Mouse (Mus musculus) adrenal gland, adult (tissue): Measurements from ENCODE around the gene Ids.
"Not testable (repeated sequence)": the region's sequence is repeated elsewhere in the genome, so short reads cannot be mapped to it uniquely, and the experiment has no call there.

Experiments used
- DNase-seq, 2 experiments: peaks; one replicate each; pipeline ENCODE4 v3.0.0; 2022 to 2023; ENCODE audit warnings: low spot score in 1 of 2; ENCODE audit not compliant: inconsistent age in 2 of 2

The Ids gene

DNA sequence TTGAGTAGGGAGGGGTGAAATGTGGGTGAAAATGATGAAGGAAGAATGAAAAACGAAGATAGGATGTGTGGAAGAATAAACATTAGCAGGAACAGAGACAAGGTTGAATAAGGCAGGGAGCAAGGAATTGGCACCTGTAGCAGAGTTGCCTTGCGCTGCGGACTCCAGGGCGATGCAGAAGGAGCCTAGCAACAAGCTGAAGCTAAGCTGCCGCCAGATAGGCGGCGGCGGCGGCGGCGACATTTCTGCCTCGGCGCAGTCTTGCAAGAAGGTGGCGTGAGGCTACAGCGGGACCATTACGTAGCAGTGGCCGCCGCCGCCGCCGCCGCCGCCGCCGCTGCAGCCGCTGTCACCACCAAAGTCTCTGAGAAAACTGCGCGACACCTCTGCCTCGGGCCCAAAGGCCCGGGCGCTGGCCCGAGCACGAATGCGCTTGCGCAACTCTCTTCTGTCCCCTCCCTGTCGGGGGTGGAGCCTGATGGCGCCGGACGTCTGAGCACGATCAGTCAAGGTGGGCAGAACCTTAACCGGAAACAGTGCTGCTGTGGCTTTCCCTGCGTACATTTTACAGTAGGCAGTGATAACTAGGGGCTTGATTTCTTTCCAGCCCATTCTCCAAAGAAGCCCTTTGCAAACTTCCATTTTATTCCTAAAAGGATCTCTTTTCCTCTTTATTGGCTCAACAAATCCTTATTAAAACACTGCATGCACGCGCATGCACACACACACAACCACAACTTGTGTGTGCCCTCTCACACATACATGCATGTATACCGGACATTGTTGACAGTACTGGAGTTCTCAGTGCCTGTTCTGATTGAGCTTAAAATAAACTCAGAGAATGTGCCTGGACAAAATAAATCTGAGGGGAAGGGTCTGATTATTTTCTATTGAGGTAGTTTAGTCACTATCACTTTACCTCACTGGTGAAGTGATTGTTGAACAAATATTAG lies at the start of gene Ids:
Gene Ids, minus strand, starts transcription at position 424 of the 953 bp plus-strand sequence.
- DNase-seq: peak; percentile 89 to 92

- DNase-seq: not testable (repeated sequence)
Observed at GRCm38 (mm10) chrX:70392636-70393035, 27.8 kb upstream of the Ids start.

- no peak for DNase-seq
Observed at GRCm38 (mm10) chrX:70385962-70386351, 21.1 kb upstream of the Ids start.

DNA sequence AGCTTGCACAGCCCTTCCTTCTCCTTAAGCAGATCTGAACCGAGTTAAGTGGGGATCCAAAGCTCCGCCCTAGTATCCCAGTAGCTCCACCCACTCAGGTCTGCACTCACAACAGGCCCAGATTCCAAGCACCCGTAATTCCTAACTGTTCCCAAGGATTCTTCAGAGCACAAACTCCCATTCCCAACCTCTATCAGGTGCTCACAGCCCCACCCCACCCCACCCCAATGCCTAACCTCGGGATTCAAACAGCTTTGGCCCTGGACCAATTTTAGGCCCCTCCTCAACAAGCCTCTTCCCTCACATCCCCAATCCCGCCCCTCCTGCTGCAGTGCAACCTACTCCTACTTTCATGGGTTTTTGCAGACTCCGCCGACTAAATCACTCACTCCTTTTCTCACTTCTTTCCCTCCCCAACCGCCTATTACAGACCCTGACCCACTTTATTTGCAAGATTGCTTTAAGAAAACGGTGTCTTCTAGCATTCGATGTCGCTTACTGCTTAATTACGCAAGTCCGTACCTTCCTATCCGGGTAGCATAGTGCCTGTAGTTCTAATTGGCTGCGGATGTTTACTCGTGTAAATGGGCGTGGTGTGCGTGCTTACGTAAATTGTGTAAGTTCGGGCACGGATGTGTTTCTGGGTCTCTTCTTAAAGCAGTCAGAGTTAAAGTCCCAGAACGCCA lies 20.5 kb upstream of the Ids start, which contains the start of gene 1110012L19Rik:
Gene 1110012L19Rik, plus strand, starts transcription at position 602 of the 686 bp plus-strand sequence.
- peak; percentile 80 to 94 for DNase-seq

DNA sequence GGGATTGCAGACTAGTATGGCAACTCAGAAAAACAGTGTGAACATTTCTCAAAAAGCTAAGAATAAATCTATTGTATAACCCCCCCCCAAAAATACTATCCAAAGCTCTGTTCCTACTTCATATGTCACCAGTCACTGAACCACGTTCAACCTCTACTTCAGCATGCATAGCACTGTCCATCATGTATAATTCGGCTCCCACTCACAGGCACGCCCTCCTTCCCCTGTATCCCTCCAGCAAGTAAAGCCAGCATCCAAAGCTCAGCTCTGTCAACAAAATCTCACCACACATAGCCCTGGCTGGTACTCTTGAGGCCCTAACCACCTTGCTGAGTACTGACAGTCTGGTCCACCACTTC lies 20.0 kb upstream of the Ids start:
- DNase-seq: no peak

DNA sequence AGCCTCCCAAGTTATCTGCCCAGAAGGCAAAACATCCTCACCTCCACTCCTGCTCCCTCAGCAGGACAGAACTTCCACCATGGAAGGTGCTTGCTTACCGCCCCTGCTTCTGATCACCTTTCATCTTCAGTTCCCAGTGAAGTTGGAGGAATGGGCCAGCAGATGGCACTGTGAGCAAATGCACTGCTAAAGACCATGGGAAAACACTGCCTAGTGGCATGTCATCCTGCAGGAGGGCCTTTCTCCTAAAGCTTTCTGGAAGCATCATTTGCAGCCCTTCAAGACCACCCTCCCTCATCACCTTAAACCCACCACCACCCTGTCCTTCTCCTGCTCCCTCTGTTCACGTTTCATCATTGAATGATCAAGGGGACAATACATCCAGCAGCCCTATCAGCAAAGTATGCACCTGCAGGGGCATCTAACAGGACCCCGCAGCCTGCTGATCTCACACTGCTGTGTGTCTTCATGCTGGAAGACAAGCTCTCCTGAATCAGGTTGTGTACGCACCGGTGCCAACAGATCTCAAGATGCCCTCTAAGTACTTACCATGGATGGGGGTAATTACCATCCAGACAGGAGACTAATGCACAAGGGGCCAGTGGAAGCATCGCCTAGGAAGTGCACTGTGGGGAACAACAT lies 9.7 kb upstream of the Ids start:
- DNase-seq: peak in 1 of 2 experiments; percentile 41

- DNase-seq: not testable (repeated sequence)
Observed at GRCm38 (mm10) chrX:70369758-70370157, 4.9 kb upstream of the Ids start.

DNA sequence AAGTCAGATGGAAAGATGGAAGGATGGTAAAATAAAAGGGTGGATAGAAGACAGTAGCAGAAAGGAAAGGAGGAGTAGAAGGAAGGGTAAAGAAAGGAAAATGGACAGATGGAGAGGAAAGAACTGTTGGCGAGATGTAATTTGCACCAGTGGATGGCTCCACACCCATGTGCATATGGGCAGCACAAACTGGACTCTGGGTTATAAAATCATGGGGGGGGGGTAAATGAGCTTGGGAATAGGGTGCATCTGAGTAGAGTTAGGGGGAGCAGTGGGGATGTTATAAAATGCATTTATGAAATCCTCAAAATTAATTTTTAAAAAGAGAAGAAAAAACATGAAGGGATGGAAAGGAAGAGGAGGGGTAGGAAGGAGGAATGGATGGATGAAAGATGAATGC lies 682 bp downstream of the Ids start:
- DNase-seq: no peak

GRCm38 (mm10) chrX:70363446-70363845 lies 1.4 kb downstream of the Ids start:
- no peak for DNase-seq

DNA sequence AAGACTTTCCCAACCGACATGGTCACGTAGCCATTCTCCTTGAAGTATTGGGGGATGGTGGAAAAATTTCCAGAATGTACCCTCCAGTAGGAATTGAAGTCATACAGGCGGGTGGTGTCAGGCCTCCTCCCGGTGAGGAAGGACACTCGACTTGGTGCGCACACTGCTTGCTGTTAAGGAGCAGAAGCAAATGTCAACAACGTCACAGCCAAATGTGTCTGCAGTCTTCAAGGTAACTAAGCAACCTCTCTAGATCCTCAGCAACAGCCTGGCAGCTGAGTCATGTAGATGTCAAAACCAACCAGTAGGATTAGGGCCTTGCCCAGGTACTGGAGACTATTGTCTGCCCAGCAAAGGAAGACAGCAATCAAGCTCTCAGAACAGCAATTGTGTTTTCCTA lies 1.9 kb downstream of the Ids start:
- DNase-seq: peak in 1 of 2 experiments; percentile 34

DNA sequence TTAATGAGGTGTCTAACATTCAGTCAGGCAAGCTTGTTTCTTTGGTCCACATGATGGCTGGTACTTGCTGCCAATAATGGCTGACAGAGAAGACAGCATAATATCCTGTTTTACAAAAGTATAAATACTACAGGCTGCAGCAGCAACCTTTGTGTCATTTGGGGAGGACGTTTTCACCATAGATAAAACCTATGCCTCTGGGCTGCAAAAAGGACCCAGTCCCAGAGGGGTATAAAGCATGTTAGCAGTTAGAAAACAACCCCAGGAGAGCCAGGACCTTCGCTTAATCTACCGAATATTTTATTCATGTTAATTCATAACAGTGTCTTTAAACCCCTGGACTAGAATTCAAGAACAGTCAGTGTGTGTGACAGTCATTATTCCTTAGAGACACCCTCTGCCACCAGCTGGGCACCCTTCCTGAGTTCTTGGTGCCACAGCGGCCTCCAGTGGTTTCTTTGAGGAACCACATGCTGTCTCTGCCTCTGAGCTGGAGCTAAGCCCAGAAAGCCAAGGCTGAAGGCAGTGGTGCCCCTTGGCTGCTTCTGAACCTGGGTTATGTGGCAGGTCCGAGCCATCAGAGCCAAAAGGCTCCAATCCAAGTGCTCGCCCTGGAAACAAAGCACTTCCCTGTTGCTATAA lies 34.6 kb downstream of the Ids start:
- DNase-seq: peak; percentile 47 to 84

GRCm38 (mm10) chrX:70328530-70329143 lies 36.2 kb downstream of the Ids start:
- no peak for DNase-seq

- DNase-seq: no peak
Observed at GRCm38 (mm10) chrX:70327656-70328055, 37.2 kb downstream of the Ids start.

DNA sequence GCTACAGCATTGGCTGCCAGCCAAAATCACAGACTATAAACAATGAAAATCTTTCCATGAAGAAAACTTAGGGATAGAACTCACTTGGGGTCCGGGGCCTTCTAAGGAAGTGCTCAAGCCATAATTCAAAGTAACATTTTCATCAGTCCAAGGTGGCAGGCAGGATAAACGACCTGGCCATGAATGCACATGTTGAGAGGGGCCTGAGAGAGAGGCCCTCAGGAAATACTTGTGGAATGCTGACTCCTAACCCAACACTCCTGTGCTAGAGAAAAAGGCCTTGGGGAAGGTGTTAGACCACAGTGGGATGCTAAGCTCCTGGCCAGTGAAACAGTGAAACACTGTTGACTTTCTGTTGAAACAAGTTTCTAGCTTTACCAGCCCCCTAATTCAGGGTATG lies 45.6 kb downstream of the Ids start:
- DNase-seq: no peak

- DNase-seq: no peak
Observed at GRCm38 (mm10) chrX:70314949-70315641, 49.8 kb downstream of the Ids start.
